Mouse (Mus musculus) liver, adult 2 months (tissue): ENCODE measurements around the gene Apol8. TPM values are rescaled to one million over a fixed set of nuclear protein-coding genes. Genes with fewer than 3 reads are reported as not detected.

Source experiments
- DNase-seq: peaks from one replicate; pipeline ENCODE4 v3.0.0-alpha.2; 2011; ENCODE audit warnings: low read depth, low spot score; ENCODE audit errors: extremely low read depth
- H3K27ac ChIP-seq: fragments of 200-500 bp; replicated peaks from 2 replicates; pipeline ENCODE4 v1.5.1; 2012; ENCODE audit warnings: low read depth, mild to moderate bottlenecking, control low read depth, inconsistent platforms, low read length; ENCODE audit not compliant: insufficient read depth
- H3K27me3 ChIP-seq: fragments of 200-500 bp; 2 replicates; pipeline ENCODE4 v1.6.1; 2012; ENCODE audit warnings: mild to moderate bottlenecking, moderate library complexity, low read length, inconsistent platforms; ENCODE audit not compliant: control insufficient read depth, insufficient read depth
- H3K36me3 ChIP-seq: fragments of 200-500 bp; 2 replicates; pipeline ENCODE4 v1.6.1; 2012; ENCODE audit warnings: low read length, inconsistent platforms; ENCODE audit not compliant: control insufficient read depth, insufficient read depth
- H3K4me1 ChIP-seq: fragments of 200-500 bp; 2 replicates; pipeline ENCODE4 v1.6.1; 2011; ENCODE audit warnings: low read length; ENCODE audit not compliant: control insufficient read depth, insufficient read depth
- H3K4me3 ChIP-seq: fragments of 200-500 bp; 2 replicates; pipeline ENCODE4 v1.5.1; 2011; ENCODE audit warnings: low read depth, mild to moderate bottlenecking, control low read depth, low read length, moderate library complexity; ENCODE audit not compliant: insufficient read depth
- H3K79me2 ChIP-seq: fragments of 200-500 bp; 2 replicates; pipeline ENCODE4 v1.6.1; 2012; ENCODE audit warnings: inconsistent platforms, mild to moderate bottlenecking, low read length, moderate library complexity; ENCODE audit not compliant: control insufficient read depth, insufficient read depth
- H3K9ac ChIP-seq: fragments of 200-500 bp; 2 replicates; pipeline ENCODE4 v1.6.1; 2012; ENCODE audit warnings: low read depth, mild to moderate bottlenecking, control low read depth, inconsistent platforms, low read length
- CTCF ChIP-seq: fragments of 200-500 bp; IDR thresholded peaks from 2 replicates; pipeline ENCODE4 v1.5.1; 2011; ENCODE audit warnings: low read depth, low read length, control low read depth
- POLR2A ChIP-seq: fragments of 200-500 bp; IDR thresholded peaks from 2 replicates; pipeline ENCODE4 v1.6.1; 2011; ENCODE audit warnings: low read length, control low read depth; ENCODE audit not compliant: insufficient read depth; ENCODE audit errors: extremely low read depth
- WGBS: fragments of 180-500 bp; shearing (Covaris S2); methylation state at CpG from one replicate; pipeline ENCODE4 v1.1.7; 2018; 5-methylcytosine and 5-hydroxymethylcytosine counted together
- polyA plus RNA-seq: library from polyadenylated mRNA; depleted of rRNA; stranded (reverse); fragments of >200 nt; gene quantifications from 2 replicates; pipeline ENCODE4 v1.2.3, GENCODE M21; 2012
- total RNA-seq: library from RNA; depleted of rRNA; stranded (reverse); fragments of >200 nt; gene quantifications from 2 replicates; pipeline ENCODE4 v1.2.3, GENCODE M21; 2014

Apol8 gene
- total and polyA plus RNA-seq, 2 experiments = 0.09 TPM; not detected in 1

- H3K27ac ChIP-seq = no peak overlapping the region
- H3K4me3 ChIP-seq = no peak overlapping the region
- peaks cover 1% of the 10 kb centered on the region; the same call in 1 of the 2 replicates for H3K4me1 ChIP-seq
These were observed 1.7 kb downstream of the Apol8 start for GRCm38 (mm10) chr15:77755132-77755531.

GRCm38 (mm10) chr15:77752443-77752842 is 4.4 kb downstream of the Apol8 start:
- H3K27me3 ChIP-seq = no peaks in the 10 kb centered on the region
- DNase-seq = no peak
- H3K4me1 ChIP-seq = peaks cover 8% of the 10 kb centered on the region
- no peak for TF ChIP-seq POLR2A
- TF ChIP-seq CTCF = no peak
- H3K4me3 ChIP-seq = no peak overlapping the region
- no peak overlapping the region for H3K9ac ChIP-seq
- 61% methylated on average over 11 of the region's 11 CpGs for WGBS
- H3K27ac ChIP-seq = no peak overlapping the region
- H3K79me2 ChIP-seq = no peaks in the 10 kb centered on the region
- H3K36me3 ChIP-seq = no peaks in the 10 kb centered on the region

More at GRCm38 (mm10) chr15:77755132-77755531, 1.7 kb downstream of the Apol8 start:
- TF ChIP-seq CTCF (no peak), POLR2A (no peak)
- DNase-seq = no peak
- Histone ChIP-seq H3K79me2 (no peaks in the 10 kb centered on the region), H3K9ac (no peak overlapping the region), H3K36me3 (no peaks in the 10 kb centered on the region; the same call in 1 of the 2 replicates), H3K27me3 (no peaks in the 10 kb centered on the region)
- no CpG with 5 or more reads among the region's 2 CpGs for WGBS

GRCm38 (mm10) chr15:77750461-77750860 is 6.3 kb downstream of the Apol8 start:
- Histone ChIP-seq H3K9ac (no peak overlapping the region), H3K4me3 (no peak overlapping the region), H3K27ac (no peak overlapping the region), H3K79me2 (no peaks in the 10 kb centered on the region), H3K36me3 (no peaks in the 10 kb centered on the region), H3K27me3 (no peaks in the 10 kb centered on the region), H3K4me1 (peaks cover 20% of the 10 kb centered on the region)
- DNase-seq = peak; percentile 81
- WGBS = 20% methylated on average over 1 of the region's 1 CpGs
- TF ChIP-seq POLR2A (no peak), CTCF (peak; percentile 74)

GRCm38 (mm10) chr15:77749717-77750116 is 7.1 kb downstream of the Apol8 start:
- TF ChIP-seq POLR2A (no peak), CTCF (no peak)
- Histone ChIP-seq H3K27ac (no peak overlapping the region), H3K4me3 (no peak overlapping the region), H3K36me3 (no peaks in the 10 kb centered on the region), H3K4me1 (peaks cover 23% of the 10 kb centered on the region), H3K27me3 (no peaks in the 10 kb centered on the region), H3K79me2 (no peaks in the 10 kb centered on the region), H3K9ac (no peak overlapping the region)
- no peak for DNase-seq
- WGBS = 95% methylated on average over 10 of the region's 10 CpGs

- peaks cover 26% of the 10 kb centered on the region for H3K4me1 ChIP-seq
- no peaks in the 10 kb centered on the region for H3K36me3 ChIP-seq
- 83% methylated on average over 3 of the region's 3 CpGs for WGBS
- DNase-seq = peak; percentile 57
- no peaks in the 10 kb centered on the region for H3K79me2 ChIP-seq
- H3K27ac ChIP-seq = peak overlapping the region; percentile 29; the same call in 1 of the 2 replicates
- no peak for TF ChIP-seq CTCF
- TF ChIP-seq POLR2A = no peak
- no peaks in the 10 kb centered on the region for H3K27me3 ChIP-seq
- H3K9ac ChIP-seq = no peak overlapping the region
- no peak overlapping the region for H3K4me3 ChIP-seq
These were observed 8.4 kb downstream of the Apol8 start for GRCm38 (mm10) chr15:77748414-77748813.

GRCm38 (mm10) chr15:77746326-77746725 is 10.5 kb downstream of the Apol8 start:
- Histone ChIP-seq H3K79me2 (no peaks in the 10 kb centered on the region), H3K4me3 (no peak overlapping the region), H3K9ac (no peak overlapping the region), H3K36me3 (no peaks in the 10 kb centered on the region), H3K4me1 (peaks cover 26% of the 10 kb centered on the region), H3K27ac (peak overlapping the region; percentile 95), H3K27me3 (no peaks in the 10 kb centered on the region)
- DNase-seq = peak; percentile 100
- TF ChIP-seq POLR2A = no peak
- TF ChIP-seq CTCF = no peak
- WGBS = 40% methylated on average over 1 of the region's 1 CpGs
